Mouse (Mus musculus): Measurements from ENCODE around the gene Grsf1. TPM values are rescaled to one million over a fixed set of nuclear protein-coding genes. Genes with fewer than 3 reads are reported as not detected.

The Grsf1 gene
- 10 to 100 TPM in 1 of 2 experiments, 1 to 10 TPM in 1; 6.4 to 10.0 TPM for polyA plus RNA-seq (2017; shearing (Covaris generic))

DNA sequence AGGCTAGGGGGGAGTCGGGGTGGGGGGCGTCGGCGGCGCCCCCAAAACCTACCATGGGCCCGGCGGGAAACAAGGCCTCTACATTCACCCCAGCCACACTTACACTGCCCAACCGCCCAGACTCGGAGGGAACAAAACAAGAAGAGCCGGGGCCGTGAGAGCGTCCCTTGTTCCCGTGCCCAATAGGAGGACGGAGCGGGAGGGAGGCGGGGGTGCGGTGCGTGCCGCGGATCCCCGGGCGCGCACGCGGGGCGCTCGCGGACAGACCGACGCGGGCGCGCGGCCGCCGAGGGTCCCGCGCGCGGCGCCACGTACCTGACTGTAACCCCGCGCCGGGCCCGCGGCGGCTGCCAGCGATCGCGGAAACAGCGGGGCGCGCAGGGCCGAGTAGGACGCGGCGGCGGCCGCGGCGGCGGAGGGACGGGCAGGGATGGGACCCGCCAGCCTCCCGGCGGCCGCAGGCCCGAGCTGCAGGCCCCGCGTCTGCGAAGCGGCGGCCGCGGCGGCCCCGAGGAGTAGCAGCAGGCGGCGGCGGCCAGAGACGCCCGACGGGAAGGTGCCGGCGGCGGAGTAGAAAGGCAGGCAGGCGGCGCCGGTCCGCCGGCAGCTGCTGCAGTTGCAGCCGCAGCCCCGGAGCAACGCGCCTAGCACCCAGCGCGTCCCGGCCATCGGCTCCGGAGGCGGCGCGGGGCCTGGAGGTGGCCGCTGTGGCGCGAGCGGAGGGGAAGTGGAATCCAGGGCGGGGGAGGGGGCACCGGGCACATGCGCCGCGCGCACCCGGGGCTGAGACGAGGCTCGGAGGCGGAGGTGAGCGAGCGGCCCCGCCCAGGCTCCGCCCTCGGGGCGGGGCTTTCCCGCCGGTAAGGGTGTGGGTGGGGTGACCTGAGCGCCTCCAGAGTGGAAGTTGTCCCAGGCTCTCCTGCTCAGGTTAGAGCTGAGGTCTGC lies at the start of gene Grsf1:
Gene Grsf1 (minus strand): TSS at position 729 of the 945 bp plus-strand sequence.
- ATAC-seq: peak; percentile 86

- ATAC-seq: no peak
These were observed 48.1 kb upstream of the Grsf1 start for GRCm38 (mm10) chr5:88724030-88724429.

- ATAC-seq: no peak
These were observed 46.2 kb upstream of the Grsf1 start for GRCm38 (mm10) chr5:88722213-88722600.

DNA sequence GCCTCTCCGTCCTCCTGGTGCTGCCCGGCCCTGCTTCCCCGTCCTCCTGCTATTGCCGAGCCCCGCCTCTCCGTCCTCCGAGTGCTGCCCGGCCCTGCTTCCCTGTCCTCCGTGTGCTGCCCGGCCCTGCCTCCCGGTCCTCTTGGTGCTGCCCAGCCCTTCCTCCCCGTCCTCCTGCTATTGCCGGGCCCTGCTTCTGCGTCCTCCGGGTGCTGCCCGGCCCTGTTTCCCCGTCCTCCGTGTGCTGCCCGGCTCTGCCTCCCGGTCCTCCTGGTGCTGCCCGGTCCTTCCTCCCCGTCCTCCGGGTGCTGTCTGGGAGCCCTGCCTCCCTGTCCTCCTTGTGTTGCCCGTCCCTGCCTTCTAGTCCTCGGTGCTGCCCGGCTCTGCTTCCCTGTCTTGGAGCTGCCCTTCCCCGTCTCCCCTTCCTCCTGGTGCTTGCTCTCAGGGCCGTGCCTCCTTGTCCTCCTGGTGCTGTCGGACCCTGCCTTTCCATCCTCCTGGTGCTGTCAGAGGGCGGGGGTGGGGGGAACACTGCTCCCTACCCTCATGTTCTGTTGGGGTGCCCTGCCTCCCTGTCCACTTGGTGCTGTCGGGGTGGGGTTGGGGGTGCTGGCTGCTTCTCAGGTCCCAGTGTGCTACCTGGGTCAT lies 45.7 kb upstream of the Grsf1 start:
- no peak for ATAC-seq

- peak; percentile 28 for ATAC-seq
These were observed 45.1 kb upstream of the Grsf1 start for GRCm38 (mm10) chr5:88721003-88721475.

- peak; percentile 87 for ATAC-seq
These were observed 44.4 kb upstream of the Grsf1 start, which contains the start of gene Mob1b for GRCm38 (mm10) chr5:88720116-88721002. Mob1b (plus strand) TSS chr5:88720855.

DNA sequence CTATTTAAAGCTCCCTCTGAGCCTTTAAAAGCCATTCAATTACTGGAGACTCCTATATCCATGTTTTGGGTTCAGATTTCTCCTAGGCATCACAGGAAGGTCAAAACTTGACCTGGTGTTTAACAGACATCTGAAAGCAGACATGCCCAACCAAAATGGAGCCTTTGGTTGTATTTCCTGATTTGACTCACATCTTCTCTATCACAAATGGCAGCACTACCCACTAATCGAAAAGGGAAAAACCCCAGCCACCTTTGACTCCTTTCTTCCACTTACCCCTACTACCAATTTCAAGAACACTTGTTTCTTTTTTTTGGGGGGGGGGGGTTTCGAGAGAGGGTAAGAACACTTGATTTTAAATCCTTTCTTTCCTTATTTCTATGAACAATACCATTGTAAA lies 41.0 kb upstream of the Grsf1 start:
- no peak for ATAC-seq

DNA sequence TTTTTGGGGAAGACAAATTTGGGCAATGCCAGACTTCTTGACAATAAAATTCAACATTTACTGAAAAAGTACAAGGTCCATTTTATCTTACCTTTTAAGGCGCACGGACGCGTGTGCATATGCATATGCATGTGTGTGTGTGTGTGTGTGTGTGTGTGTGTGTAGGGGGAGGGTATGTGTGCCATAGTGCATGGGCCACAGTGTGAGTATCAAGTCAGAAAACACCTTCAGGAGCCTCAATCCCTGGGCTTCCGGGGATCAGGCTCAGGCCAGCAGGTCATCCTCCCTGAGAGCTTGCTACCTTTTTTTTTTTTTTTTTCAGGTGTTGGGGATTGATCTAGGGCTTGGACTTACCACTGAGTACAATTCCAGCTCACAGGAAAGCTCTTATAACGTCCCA lies 36.4 kb upstream of the Grsf1 start:
- no peak for ATAC-seq

DNA sequence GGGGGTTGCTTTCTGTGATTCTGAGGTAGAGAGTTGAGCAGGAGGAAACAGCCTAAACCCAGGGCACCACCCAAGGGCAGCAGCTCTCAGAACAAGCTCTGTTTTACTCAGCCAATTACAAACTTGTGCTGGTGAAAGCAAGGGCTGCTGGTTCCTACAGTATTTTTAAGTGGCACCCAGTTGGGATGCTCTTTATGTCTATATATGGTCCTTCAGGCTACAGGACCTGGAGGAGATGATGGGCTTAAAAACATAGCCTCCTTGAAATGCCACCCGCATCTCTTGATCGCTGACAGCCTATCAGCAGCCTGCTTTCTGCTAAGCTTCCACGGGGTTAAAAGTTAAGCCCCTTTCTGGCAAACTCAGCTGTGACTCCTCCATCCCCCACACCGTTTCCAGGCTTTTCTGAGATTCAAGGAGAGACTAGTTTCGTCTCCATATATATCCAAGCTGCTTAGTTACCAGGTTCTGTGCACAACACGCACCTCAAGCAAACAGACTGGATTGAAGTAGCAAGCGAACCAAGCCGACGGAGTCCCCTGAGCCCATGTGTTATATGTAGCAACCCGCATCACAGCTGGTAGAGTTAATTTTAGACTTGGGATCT lies 35.8 kb upstream of the Grsf1 start:
- no peak for ATAC-seq

DNA sequence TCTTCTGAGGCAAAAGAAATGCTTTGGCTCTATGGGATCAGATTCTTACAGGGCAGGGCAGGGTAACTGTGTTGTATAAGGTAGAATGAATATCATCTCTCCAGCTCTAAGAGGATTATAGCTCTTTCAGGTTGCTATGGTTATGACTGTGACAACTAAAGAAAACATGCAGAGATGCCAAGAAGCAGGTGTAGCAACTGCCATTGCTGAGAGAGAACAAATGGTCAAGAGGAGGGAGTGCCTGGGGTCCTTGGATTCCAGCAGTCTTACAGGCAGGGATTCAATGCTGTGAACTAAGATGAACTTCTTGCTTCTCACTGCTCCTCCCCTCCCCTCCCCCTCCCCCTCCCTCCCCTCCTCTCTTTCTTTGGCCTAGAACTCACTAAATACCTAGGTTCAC lies 35.2 kb upstream of the Grsf1 start:
- no peak for ATAC-seq

DNA sequence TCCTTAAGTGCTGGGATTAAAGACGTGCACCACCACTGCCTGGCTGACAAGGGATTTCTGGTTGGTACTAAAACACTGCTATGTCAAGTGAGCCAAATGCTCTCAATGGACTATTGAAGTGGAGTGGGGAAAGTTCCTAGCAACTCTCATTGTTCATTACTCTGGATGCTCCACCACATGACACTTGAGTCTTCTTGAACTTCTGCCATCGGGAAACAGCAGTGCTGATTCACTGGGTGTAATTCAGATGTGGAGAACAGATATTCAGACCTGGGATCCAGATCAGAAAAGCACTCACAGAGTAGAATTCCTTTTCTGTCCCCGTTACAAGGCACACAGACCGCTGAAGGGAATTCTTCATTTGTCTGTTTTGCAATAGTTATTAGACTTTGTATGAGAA lies 27.6 kb upstream of the Grsf1 start:
- ATAC-seq: no peak

DNA sequence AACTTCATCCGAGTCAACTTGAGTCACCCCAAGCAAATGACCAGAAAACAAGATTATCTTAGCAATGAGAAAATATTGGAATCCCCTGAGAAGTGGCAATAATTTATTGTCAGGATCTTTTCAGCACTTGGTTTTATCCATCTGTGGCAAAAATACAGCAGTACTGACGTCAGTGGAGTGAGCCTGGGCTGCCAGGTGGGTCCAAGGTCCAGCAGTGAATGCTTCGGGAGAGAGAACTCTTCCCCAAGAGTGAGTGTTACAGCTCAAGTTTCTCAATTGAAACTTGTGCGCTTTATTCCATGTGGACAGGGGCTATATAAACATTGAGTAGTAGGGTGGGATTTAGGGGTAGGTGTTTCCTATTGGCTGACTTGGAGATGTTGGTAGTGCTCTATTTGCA lies 26.1 kb upstream of the Grsf1 start:
- no peak for ATAC-seq

DNA sequence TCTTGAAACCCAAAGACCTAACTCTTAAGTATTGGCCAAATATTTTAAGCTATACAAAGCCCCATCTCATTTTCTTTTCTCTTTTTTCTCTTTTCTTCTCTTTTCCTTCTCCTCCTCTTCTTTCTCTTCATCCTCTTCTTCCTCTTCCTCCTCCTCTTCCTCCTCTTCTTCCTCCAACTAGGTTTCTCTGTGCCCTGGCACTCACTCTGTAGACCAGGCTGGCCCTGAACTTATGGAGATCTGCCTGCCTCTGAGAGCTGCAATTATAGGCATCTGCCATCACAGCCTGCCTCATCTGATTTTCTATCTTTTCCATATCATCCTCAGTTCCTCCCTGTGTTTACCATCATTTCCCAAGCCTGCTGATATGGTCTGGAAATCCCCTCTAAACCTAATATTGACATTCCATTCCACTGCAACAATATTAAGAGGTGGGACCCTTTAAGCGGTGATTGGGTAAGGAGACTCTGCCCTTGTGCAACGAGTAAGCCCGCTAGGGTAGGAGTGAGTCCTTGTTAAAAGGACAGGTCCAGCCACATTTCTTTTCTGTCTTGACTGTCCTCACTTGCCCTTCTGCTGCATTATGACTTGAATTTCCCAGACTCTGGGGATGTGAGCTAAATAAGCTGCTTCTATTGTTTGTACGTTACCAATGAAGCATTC lies 23.4 kb upstream of the Grsf1 start:
- no peak for ATAC-seq

GRCm38 (mm10) chr5:88697291-88697690 lies 21.3 kb upstream of the Grsf1 start:
- no peak for ATAC-seq

DNA sequence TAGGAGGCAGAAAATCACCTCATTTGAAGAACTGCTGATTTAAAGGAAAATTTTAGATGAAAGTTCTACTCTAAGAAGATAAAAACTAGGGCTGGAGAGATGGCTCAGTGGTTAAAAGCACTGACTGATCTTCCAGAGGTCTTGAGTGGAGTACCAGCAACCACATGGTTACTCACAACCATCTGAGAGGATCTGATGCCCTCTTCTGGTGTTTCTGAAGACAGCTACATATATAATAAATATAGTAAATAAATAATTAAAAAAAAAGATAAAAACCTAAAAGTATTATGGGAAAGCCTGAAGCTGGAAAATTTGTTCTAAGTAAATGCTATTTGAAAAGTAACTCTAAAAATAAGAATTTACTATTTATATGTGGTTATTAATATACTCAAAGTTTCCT lies 17.1 kb upstream of the Grsf1 start:
- ATAC-seq: no peak

DNA sequence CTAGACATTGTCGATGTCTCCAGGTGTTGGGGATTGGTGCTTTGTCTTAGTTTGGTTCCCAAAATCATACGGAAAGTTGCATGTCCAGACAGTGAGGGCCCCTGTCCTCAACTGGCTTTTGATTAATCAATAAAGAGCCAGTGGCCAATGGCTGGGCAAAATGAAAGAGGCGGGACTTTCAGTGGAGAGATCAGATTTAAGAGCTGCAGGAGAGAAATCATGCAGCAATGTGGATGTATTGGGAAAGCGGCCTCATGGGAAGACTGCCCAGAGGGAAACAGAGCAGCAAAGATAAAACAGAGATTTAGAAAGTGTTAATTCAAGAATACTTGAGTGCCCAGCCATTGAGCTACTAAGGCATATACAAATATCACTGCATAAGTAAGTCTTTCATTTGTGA lies 16.6 kb upstream of the Grsf1 start:
- no peak for ATAC-seq

GRCm38 (mm10) chr5:88691506-88692095 lies 15.6 kb upstream of the Grsf1 start:
- ATAC-seq: no peak

GRCm38 (mm10) chr5:88690681-88691505 lies 14.9 kb upstream of the Grsf1 start:
- ATAC-seq: no peak

DNA sequence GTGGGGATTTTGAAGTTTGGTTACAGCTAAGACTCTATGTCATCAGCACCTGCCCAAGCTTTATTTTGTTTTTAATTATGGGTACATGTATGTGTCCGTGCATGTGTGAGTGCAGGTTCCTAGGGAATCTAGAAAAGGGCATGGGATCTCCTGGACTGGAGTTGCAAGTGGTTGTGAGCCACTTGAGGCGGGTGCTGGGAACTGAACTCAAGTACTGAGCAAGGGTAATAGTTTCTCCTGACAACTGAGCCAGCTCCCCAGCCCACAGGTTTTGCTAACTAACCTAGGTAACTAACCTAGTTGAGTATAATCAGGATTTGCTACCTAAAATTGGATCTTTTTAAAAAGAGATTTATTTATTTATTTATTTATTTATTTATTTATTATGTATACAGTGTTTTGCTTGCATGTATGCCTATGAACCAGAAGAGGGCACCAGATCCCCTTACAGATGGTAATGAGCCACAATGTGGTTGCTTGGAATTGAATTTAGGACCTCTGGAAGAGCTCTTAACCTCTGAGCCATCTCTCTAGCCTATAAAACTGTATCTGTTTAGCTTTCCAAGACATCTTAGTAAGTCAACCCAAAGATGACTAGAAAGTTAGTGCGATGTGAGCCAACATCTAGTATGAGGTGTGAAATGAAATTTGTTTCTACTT lies 13.4 kb upstream of the Grsf1 start:
- peak; percentile 80 for ATAC-seq

Measured in CD4-positive, CD25-positive, alpha-beta regulatory T cell, adult 4 months (primary cell).